Mouse (Mus musculus) left cerebral cortex, adult 9 months (tissue): ENCODE measurements at regions not wholly inside any gene's neighbourhood (a gene's known extent, or its start where the extent isn't known, plus 50 kb on each side); places are given as distances from the start of the nearest gene placed in this dataset.

Source experiments
- DNase-seq, 2 experiments: peaks; one replicate each; pipeline ENCODE4 v3.0.0; 2022; ENCODE audit warnings: low spot score in 2 of 2

- no peak for DNase-seq
Measured at GRCm38 (mm10) chr8:114052426-114052825, 80.9 kb upstream of the Nudt7 start.

GRCm38 (mm10) chr8:114063566-114063965, 69.8 kb upstream of the Nudt7 start:
- no peak for DNase-seq

- DNase-seq = no peak
Measured at GRCm38 (mm10) chr8:114072330-114072729, 61.0 kb upstream of the Nudt7 start.

- DNase-seq = no peak
Measured at GRCm38 (mm10) chr8:114074122-114074521, 59.2 kb upstream of the Nudt7 start.

- peak in 1 of 2 experiments; percentile 23 for DNase-seq
Measured at GRCm38 (mm10) chr8:114076701-114077100, 56.7 kb upstream of the Nudt7 start.

- DNase-seq = peak in 1 of 2 experiments; percentile 42
Measured at GRCm38 (mm10) chr8:114081049-114081756, 52.2 kb upstream of the Nudt7 start.

GRCm38 (mm10) chr8:114081757-114082059, 51.6 kb upstream of the Nudt7 start:
- DNase-seq = no peak
